Mouse (Mus musculus) adrenal gland, adult (tissue): ENCODE results near the gene 1700012B09Rik.

Experiments used
- DNase-seq, 2 experiments: peaks; one replicate each; pipeline ENCODE4 v3.0.0; 2022 to 2023; ENCODE audit warnings: low spot score in 1 of 2; ENCODE audit not compliant: inconsistent age in 2 of 2

Gene 1700012B09Rik

DNA sequence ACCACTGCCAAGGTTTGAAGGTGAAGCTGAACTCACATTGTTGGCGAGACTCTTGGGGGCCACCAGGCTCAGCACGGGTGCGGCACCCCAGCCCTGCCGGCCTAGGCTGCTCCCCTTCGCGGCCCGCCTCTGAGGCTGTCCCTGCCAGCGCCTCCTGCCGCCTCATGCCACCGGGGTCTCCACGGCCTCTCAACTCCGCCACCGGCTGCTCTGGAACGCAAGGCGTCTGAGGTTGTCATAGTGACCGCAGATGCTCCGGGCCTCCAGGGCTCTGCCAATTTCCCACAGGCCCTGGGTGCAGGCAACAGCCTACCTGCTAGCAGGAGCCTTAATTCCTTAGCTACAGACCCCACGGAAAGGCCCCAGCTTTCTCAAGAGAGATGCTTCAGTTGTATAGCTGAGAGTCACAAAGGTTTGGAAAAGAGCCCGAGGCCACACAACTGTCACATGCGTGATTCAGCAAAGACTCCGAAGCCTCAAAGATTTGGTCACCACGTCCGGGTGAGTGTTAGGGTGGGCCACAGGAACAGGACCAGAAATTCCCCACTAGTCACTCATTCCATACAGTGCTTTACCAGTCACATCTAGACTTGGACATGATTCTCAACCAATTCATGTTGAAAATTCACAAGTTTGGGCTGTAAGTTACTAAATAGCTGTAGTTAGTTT is at the start of gene 1700012B09Rik:
Gene 1700012B09Rik (minus strand): TSS at position 228 of the 669 bp plus-strand sequence.
- DNase-seq, result no peak

DNA sequence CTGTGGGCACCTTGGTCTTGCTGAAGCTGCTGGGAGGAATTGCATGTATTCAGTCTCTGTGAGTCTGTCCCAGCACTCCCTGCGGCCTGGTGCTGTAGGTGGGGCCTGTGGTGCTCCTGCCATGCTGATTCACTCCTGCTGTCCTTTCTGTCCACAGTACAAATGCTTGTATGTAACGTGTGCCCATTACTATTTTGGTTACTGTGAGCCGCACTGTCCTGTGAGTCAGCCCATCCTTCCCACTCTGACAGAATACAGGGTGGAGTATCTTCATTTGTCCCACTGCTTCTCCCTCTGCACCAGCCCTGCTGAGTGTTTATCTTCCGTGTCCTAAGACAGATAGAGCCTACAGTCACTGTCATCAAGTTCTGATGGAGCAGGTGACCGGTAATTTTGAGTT is 39.3 kb upstream of the 1700012B09Rik start:
- no peak for DNase-seq

DNA sequence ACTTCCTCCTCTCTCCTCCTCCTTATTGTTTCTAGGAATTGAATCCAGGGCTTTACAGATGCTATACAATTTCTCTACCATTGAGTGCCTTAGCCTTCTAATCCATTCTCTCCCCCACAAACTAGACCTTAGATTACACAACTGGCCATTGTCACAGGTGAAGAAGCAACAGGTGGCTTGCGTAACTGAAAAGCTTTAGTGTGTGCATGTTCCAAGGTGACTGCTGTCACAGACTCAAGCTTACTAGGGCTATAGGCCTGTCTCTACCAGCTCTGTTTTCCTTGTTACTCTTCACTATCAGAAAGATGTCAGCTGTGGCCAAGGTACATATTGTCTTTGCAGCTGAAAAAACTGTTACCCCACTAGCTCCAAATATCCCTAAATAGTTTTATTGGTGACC is 36.0 kb upstream of the 1700012B09Rik start:
- DNase-seq, result no peak

DNA sequence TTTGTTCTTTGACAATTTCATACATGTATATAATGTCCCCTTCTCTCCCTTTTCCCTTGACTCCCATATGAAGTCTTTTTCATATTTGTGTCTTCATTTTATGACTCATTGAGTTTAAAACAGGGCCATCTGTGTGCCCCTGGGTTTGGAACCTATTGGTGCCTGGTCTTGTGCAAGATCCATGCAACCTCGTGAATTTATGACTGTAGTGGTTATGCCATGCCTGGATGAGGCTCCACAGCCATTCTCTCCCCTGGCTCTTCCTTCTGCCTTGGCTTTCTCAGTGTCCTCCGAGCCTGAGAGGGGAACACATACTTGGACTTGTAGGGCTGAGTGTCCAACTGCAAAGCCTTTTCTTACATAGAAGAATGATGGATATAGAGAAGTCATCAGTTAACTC is 34.9 kb upstream of the 1700012B09Rik start:
- peak in 1 of 2 experiments; percentile 53 for DNase-seq

DNA sequence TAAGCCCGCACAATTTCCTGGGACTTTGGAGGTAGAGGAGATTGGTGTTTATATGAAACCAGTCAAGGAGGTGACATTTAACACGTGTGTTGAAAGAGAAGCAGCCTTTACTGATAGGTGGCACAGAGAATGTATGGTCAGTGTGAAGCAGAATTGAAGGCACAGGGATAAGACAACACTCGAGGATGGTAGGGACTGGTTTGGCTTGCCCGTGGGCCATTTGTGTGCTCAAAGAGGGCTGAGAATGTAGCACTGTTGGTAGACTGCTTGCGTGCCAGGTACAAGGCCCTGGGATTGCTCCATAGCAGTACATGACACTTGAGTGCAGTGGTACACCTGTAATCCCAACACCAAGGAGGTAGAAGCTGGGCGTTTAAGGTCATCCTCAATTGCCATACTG is 16.5 kb upstream of the 1700012B09Rik start:
- no peak for DNase-seq

DNA sequence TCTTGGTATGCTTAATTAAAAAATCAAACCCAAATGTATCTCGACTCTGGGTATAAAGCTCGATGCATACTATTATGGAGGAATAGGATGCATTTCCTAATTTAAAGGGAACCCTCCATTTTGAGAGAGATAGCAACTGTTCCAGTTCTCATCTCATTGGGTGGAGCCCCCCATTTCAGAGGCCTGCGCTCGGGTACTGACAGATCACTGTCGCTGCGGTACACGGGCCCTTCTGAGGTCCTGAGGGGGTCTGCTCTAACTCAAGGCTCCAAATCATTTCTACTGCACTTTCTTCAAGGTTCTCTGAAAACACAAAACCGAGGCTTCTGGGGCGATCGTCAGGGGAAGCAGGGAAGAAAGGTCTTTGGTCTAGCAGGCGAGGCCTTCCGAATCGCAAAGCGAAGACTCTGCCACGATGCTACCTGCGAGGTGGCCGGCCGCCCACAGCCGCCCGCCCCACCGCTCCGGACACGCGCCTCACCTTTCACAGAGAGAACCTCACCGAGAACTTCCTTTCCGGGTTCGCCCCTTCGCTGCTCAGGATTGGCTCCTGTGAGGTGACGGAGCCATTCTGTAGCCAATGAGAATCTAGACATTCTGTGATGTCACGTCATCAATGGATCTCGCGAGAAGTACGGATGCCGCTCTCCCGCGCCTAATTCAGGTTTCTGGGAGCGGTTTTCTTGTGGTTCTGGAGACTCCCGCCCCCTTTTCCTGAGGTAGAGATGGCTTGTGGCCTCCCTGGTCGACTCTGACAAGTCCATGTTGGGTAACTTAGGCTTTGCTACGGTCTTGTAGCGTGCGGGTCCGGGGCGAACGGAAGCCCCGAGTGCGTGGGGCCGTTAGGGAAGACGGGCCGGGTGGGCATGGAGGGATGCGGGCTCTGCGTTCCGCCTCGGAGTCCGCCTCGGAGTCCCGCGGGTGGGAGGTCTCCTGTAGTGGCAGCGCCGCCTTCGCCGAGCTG is 13.5 kb upstream of the 1700012B09Rik start, which contains the start of the genes Mre11a and Ankrd49:
Gene Mre11a (plus strand): TSS at position 616 of the 964 bp plus-strand sequence.
Gene Ankrd49 (minus strand): TSS at position 818 of the 964 bp plus-strand sequence.
- peak; percentile 94 to 99 for DNase-seq

DNA sequence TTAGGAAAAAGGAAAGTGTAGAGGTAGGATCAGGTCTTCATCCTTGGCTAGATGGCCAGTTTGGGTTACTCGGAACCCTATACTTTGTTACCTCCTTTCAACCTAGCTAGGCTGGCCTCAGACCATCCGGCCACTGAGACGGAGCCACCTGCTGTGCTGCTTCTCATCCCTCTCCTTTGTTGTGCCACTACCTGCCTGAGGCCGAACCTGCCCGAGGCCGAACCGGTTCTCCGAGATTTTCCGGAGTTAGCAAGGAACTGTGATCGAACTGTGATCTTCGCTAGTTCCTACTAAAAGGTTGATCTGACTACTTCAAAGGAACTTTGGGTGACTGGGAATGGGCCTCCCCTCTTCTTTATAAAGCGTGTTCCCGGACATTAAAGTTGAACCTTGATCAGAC is 7.5 kb upstream of the 1700012B09Rik start:
- no peak for DNase-seq

DNA sequence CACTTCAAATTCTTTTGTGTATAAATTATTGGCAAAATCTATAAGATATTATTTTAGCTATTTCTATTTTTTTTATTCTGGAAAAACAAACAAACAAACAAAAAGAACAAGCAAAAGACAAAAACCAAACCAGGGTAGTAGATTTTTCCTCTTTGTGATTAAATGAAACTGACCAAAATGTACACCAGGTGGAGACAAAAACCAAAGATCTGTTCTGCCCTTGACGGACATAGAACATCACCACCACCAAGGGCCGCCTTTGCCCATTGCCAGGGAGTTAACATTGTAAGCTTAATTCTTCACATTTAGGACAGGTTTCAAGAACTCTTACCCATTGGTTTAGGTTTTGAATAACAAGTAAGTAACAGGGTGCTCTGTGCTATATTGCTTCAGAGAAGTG is 3.0 kb upstream of the 1700012B09Rik start:
- DNase-seq, result peak in 1 of 2 experiments; percentile 36

DNA sequence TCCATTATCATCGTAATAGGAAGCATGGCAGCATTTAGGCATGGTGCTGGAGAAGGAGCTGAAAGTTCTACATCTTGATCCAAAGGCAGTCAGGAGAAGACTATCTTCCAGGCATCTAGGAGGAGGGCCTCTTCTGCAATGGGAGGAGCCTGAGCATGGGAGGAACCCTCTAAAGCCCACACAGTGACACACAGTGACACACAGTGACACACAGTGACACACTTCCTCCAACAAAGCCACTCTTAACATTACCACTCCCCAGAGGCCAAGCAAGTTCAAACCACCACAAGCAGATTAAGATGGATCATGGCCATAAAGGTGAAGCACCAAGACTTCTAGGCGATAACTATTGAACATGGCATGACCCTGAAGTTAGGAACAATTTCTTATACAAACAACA is 1.2 kb upstream of the 1700012B09Rik start:
- DNase-seq, result no peak

DNA sequence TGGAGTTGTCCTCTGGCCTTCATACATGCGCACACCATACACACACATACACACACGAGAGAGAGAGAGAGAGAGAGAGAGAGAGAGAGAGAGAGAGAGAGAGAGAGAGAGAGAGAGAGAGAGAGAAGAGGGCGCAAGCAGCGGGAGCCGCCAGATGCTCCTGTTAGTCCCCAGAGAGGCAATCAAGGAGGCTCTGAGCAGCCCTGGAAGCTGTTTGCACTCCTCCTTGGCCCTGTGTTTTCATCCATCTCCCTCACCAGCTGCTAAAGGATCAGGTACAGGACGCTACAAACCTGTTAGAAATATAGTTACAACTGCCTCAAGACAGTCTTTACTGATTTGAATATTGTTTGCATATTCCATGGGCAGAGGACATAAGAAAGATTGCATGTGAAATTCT is 1.0 kb downstream of the 1700012B09Rik start:
- no peak for DNase-seq

DNA sequence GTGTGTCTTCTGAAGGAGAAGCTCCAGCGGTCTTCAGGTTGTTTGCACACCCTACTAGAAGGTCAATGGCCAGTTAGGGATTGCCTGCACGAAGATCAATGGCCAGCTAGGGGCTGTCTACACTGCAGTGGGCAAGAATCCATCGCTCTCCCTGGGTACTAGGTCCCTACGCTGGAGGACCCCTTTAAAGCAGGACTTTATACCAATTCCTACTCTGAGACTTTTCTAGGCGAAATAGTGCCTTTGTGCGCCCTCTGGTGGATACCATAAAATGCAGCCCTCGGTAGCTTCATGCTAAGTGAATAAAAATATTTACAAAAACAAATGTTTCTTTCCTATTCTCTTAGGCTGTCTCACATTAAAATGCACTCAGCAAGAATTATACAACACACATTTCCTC is 6.1 kb downstream of the 1700012B09Rik start:
- peak; percentile 24 to 77 for DNase-seq

DNA sequence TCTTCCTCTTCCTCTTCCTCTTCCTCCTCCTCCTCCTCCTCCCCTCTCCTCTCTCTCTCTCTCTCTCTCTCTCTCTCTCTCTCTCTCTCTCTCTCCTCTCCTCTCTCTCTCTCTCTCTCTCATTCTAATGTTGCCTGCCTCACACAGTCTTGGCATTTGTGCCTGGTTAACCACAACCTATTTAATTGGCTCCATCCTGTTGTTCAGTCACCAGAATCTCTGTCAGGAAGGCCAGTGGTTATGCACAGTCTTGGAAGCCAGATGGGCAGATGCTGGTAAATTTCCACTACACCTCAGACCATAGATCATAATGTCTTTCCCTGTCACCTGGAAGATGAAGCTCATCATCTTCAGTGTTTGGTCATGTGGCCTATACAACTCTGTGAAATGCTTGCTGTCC is 11.6 kb downstream of the 1700012B09Rik start:
- DNase-seq, result no peak

DNA sequence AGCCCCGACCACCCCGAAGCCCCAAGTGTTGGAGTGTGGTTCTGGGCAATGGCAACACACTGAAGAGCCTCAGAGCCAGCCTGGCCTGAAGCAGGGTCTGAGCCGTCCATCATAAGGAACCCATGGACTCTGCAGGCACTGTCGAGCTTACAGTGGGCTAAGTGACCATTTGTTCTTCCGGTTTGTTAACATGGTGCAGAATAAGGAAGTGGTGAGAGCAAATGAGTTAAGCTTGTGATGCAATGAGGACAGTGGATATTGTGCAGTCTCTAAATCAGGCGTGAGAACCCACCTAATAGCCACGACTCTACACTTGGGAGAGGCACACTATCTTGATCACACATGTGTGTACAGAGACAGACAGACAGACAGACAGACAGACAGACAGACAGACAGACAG is 12.2 kb downstream of the 1700012B09Rik start:
- DNase-seq, result no peak

DNA sequence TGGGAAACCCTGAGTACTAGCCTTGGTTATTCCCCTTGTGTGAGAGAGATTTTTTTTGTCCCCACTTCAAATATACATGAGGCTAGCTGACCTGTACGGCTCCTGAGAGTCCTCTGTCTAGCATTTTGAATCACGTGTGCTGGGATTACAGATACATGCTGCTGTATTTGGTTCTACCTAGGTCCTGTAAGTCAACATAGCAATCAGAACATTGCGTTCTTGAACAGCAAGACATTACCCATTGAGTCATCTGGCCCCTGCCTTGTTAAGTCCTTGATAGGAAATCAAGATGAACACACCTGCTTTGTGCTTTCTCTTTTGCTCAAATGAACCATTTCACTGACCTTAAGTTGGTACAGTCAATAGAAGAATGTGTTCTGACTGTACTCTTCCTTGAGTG is 16.4 kb downstream of the 1700012B09Rik start:
- no peak for DNase-seq

DNA sequence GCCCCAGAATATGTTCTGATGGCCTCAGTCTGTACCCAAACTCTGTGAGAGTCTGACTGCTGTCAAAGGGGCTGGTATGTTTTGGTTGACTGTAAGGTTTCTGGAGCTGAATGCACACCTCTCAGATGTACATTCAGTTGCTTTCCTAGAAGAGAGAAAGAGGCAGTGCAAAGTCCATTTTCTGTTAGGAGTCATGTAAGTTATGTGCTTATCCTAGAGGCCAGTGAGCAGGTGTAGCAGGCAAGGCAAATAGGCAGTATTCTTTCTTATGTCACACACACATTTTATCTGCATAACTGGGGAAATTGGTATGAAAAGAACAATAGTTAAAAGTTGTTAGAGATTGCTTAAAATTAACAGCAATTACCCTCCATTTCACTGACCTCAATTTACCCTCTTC is 16.9 kb downstream of the 1700012B09Rik start:
- no peak for DNase-seq

DNA sequence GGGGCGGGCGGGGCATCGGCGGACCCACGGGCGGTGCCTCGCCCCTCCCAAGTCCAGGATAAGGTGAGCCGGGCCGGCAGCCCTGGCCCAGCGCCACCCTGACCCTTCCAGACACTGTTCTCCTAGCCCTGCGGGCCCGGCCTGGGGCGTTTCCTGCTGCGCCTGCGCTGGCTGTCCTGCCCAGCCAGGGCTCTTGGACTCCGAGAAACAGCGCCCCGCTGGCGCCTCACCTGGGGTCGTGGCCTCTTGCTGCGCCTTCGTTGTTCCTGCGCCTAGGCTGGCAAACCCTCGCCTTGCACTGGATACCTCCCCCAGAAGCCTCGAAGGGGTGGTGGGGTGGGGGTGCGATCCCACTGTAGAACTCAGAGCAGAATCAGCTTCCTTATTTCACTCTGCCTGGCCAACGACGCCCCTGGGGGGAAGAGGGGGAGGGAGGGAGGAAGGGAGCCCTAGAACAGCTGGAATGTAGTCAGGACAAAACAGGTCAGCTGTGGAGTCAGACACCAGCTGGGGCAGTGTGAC is 18.8 kb downstream of the 1700012B09Rik start, which contains the start of gene Fut4:
Gene Fut4 (minus strand): TSS at position 393 of the 522 bp plus-strand sequence.
- peak; percentile 72 to 85 for DNase-seq

DNA sequence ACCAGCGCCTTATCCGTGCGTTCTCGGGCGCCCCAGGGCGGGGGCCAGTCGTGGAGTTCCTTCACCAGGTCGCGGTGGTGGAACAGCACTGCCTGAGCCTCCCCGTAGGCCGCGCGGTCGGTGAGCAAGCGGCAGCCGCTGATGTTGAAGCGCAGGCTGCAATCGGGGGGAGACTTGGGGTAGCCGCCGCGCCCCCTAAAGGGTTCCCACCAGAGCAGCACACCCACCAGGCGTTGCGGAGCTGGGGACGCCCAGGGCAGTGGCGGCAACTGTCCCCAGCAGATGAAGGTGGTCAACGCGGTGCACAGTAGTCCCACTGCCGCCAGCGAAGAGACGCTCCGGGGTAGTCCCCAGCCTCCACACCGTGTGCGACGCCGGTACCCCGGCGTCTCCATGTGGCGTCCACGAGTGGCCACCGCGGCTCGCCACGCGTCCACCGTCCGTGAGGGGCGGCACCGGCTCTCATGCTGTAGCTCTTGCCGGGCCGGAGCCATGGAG is 19.3 kb downstream of the 1700012B09Rik start:
- peak; percentile 43 to 68 for DNase-seq

DNA sequence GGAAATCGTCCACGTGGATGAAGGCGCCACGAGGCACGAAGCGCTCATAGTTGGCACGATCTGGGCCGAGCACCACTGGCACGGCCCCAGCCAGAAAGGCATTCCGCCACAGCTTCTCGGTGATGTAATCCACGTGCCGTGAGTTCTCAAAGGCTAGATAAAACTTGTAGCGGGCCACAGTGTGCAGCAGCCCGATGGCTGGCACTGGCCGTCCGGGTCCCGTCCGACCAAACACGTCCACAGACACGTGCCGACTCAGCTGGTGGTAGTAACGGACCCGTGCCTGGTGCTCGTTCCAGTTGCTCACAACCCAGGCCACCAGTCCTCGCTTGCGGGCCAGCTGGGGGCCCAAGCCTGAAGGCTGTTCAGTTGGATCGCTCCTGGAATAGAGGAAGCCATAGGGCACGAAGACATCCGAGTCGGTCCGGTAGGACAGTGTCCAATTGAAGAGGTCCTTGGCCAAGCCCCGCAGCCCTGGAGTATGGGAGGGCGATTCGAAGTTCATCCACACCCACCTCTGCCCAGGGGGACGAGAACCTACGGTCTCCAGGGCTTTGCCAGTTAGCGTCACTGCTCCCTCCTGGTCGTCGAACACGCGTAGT is 19.8 kb downstream of the 1700012B09Rik start:
- peak; percentile 13 to 50 for DNase-seq

DNA sequence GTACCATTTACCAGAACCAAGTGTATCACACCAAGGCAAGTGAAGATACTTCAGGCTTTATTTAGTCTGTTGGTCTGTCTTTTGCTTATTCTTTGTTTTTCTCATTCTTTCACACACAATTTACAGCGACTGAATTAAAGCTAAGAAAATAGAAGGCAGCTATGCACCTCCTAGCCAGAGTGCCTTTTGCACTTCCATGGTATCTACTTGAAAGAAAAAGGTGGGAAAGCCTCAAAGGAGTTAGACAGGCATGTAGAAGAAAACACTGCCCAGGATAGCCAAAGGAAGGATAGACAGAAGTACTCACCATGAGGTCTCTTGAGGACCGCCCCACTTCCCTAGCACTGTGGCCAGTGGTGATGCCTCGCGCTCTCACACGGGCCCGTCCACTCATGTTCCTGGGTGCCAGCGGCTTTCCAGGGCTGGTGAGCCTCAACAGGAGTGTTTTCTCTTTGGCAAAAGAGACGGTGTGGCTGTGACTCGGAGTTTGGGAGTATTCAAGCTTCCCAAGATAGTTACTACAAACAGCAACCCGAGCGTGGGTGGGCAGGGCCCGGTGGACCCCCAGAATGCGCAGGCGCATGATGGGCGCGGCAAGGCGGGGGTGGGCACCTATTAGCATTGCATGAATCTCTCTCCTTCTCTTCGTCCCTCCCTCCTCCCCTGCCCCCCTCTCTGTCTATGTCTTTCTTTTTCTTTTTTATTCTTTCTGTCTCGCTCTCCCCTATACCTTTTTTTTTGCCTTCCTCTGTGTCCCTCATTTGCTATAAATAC is 30.5 kb downstream of the 1700012B09Rik start, which contains the start of gene Piwil4:
Gene Piwil4 (minus strand): TSS at position 583 of the 774 bp plus-strand sequence.
- no peak for DNase-seq
